Mouse (Mus musculus): ENCODE data around the gene Scn9a. TPM values are rescaled to one million over a fixed set of nuclear protein-coding genes. Genes with fewer than 3 reads are reported as not detected.

Scn9a gene
- 0.63 and 1.0 TPM in 2 replicates for polyA plus RNA-seq (2012; rRNA removed)

DNA sequence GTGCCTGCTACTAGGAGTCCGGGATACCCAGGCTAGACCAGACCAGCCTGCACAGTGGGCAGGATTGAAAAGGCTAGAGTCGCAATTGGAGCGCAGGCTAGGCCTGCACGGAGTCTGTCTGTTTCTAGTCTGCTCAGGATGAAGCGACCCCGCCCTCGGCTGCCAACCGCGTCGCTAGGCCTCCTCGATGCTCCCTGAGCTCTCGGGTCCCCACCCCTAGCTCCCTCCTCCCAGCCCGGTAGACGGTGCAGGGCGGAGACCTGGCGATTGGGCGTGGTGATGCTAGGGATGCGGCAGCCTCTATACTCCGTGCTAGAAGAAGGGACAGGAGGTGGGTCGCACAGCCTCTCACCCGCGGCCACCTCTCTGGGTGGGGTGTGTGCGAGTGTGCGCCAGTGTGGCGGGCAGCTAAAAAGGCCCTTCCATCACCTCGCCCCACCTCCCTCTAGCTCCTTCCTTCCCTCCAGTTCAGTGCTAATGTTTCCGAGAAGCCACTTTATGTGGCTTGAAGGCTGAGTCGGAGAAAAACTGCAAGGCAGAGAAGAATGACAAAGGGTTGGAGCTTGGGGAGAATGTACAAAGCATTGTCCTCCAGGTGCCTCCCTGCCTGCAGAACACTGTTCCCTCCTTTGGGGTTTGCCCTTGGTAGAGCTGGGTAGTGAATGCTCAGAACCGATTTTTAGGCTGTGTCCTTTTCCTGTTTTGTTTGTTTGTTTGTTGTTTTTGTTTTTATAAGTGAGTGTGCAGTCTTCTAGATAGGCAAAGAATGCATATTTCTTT lies at the start of gene Scn9a:
Gene Scn9a (minus strand): TSS at position 383 of the 780 bp plus-strand sequence.
- DNase-seq (ENCODE audit: extremely low spot score in 1 of 2, low spot score in 1 of 2), result peak in 1 of 2 experiments; percentile 42

DNA sequence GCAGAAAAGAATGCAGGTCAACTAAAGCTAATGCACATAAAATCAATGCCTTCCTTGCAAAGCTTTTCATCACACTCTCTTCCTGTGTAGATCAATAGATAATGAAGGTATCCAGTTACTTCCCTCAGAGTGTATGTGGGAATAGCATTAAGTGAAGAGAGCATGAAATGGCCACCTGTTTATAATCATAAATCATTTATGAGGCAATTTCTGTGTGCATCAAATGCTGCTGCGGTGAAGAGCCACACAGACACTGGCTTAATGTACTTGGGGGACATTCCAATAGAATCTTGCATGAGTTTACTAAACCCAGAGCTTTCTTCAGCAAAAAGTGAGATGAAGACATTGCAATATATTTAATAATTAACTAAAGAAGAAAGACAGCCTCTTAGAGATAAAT lies 27.2 kb upstream of the Scn9a start:
- no peak for DNase-seq (ENCODE audit: extremely low spot score in 1 of 2, low spot score in 1 of 2)

DNA sequence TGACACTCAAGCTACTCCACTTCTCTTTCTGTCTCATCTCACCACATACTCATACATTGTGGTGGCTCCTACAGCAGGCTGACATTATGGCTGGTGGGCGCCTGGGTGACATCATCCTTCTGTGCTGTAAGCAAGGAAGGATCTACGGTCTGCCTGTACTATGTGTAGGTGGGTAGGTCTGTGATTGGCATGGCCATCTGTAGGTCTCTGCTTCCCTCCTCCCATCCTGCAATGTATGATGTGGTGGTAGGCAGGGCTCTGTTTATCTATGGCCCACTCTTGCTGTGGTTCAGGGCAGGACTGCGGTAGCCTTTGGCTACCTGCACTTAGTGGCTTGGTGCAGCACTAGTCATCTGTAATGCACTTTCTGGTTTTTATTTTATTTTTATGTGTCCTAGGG lies 21.7 kb upstream of the Scn9a start:
- DNase-seq (ENCODE audit: extremely low spot score in 1 of 2, low spot score in 1 of 2), result no peak

DNA sequence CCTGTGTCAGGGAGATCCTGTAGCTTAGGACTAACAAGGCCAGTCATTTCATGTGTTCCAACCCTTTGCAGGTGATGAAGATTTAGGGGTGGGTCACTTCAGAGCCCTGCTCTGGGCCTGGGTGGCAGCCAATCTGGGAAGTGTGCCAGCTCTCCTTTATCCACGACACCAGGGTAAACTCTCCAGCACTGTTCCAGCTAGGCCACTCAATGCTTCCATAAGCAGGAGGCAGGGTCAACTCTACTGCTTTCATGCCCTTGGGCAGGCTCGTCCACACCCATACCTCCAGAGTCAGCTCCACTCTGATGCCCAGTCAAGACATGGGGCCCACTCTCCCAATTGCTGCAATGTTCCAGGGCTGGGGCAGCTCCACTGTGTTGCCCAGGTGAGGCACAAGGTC lies 20.7 kb upstream of the Scn9a start:
- no peak for DNase-seq (ENCODE audit: extremely low spot score in 1 of 2, low spot score in 1 of 2)

DNA sequence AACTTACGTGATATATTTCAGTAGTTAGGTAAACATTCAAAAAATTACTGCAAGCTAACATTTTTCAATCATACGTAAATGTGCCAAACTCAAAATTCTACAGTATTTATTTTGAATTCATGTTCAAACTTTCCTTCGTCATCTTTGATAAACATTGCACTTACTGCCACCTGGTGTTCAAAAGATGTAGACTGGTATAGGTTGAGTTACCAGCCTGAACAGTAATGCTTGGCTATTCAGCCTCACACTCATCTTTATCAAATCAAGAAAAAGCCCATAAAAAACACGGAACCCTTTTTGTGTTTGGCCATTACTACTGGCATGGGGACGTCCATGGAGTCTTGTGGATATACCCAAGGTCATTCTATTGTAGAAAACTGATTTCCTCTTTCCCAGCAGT lies 9.6 kb upstream of the Scn9a start:
- DNase-seq (ENCODE audit: extremely low spot score in 1 of 2, low spot score in 1 of 2), result peak in 1 of 2 experiments; percentile 79

DNA sequence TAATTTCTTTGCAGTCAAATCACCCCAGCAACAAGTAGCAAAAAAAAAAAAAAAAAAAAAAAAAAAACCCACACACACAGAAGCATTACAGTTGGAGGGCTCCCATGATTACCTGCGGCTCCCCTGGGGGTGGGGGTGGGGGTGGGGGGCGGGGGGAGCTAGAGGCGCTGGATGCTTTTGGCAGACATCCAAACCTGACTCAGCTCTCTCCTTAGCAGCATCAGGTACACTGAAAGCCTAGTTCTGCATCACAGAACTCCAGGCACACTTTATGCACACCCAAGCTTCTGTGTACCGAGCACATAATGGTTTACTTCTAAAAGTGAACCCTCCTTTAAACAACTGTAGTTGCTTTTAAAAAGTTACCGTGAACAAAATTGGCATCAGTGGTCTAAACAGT lies 2.0 kb downstream of the Scn9a start:
- DNase-seq (ENCODE audit: extremely low spot score in 1 of 2, low spot score in 1 of 2), result peak in 1 of 2 experiments; percentile 9

DNA sequence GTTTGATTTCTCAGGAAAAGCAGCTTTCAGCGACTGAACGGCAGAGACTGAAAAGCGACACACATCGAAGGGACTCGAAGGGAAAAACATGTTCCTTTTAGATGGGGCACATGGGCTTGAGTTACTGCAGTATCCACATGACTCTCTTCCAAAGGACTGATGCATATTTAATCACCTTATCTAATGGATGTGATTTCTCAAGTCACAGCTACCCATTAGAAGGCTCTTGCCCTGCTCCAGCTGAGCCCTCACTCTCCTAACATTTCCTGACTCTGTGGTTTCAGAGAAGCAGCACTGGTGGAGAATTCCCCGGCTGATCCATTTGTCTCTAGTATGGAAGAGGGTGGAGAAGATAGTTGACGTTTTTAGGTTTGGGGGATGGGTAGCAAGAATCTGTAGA lies 23.7 kb downstream of the Scn9a start:
- DNase-seq (ENCODE audit: extremely low spot score in 1 of 2, low spot score in 1 of 2), result no peak

DNA sequence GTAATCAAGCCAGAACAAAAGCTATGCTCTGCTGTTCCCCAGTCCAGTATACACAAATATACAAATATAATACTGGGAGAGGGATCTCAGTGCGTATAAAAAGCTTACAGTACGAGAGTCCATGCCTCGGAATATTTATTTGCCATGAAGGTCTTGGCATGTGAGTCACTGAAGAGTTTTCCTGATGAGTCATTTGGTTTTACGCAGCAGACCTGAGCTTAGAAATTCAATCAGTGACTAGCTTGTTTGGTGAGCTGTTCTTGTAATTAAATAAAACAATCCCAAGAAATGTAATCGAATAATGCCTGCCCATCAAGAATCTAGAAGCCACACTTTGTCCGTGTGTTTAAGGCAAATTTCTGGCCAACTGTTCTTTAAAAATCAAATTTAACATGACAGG lies 37.4 kb downstream of the Scn9a start:
- no peak for DNase-seq (ENCODE audit: extremely low spot score in 1 of 2, low spot score in 1 of 2)

DNA sequence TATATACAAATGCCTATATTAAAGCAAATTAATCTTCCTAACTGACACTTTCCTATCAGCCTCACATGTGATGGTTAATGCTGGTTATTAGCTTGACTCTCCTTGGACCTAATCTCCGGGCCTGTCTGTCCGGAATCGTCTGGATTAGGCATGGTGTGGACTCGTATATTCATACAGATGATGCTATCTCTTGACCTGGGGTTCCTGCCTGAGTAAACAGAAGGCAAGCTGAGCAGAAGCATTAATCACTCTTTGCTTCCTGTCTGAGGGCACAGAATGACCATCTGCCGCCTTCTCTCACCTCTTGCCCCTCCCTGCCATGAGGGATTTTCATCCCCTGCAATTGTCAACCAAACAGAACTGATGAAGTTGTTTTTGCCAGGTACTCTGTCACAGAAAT lies 38.6 kb downstream of the Scn9a start:
- no peak for DNase-seq (ENCODE audit: extremely low spot score in 1 of 2, low spot score in 1 of 2)

DNA sequence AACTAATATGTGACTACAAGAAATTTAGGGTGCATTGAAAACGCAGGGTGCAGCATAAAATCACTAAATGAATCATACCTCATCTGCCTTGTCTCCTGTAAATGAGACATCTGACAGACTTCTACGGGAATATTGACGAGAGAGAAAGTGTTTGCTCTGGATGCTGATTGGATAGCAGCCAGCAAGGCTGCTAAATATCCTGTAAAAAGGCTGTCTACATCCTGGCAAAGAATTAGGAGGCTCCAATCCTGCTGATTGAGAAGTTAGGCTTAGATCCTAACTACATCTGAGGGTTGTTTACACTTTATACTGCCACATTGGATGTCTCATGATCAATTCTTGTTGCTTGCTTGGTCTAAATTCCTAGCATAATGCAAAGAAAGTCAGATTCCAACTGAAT lies 44.6 kb downstream of the Scn9a start:
- DNase-seq (ENCODE audit: extremely low spot score in 1 of 2, low spot score in 1 of 2), result no peak

DNA sequence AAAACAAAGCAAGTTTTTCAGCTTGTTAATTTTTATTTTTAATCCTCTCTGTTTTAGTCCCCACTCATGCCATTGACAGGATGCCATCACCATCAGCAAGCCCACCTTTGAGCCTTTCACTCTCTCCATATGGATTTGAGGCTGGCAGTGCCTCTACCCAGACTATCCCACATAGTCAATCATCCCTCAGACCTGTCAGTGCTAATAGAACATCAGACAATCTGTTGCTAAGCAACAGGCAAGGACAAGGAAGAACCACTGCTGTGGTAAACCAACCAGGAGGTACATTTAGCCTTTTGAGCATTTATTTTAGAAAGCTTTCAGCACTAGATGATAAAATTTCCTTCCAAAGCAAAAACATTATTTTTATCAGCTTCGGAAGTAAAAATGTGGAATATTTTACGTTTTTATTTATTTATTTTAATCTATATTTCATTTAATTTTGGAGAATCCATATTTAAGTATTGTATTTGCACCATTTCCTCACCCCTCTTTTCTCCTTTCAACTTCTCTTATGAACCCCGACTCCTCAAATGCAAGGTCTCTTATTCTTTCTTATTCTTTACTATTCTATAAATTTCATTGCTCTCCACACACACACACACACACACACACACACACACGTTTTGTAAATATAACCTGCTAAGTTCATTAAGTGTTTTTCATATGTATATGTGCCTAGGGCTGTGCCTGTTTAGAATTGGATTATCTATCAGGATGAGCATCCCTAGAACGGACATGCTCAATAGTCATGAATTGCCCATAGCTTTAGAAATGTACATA lies 54.5 kb downstream of the Scn9a start:
- DNase-seq (ENCODE audit: extremely low spot score in 1 of 2, low spot score in 1 of 2), result no peak

DNA sequence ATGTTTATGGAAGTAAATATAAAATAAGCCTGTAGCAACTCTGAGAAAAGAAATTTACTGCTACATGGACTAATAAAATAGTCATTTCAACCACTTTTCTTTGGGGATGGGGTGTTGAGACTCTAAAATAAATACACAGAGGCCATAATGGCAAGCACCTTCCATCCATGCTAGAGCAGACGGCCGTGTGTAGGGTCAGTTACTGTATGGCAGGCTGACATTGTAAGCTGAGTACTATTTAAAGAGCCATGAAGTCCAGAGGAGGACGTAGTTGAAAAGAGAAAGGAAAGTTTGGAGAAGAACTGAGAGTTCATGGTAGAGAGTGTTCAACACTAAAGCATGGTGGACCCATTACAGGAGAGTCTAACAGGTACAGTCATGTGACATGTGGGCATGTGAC lies 86.5 kb downstream of the Scn9a start:
- DNase-seq (ENCODE audit: extremely low spot score in 1 of 2, low spot score in 1 of 2), result no peak

DNA sequence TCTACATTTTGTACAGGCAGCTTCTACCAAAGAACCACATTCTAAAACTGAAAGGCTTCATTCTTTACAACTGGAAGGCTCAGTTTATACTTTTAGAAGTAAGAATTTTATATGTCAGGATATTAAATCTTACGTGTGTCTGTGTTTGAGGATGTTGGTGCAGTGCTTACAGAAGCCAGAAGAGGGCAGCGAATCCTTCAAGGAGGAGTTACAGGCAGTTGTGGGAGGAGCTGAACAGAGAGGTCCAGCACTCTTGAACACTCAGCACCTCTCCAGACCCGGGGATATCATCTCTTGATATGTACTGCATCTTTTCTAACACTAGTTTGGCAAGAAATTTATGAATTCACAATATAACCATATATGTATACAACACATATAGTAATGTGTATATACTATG lies 114.8 kb downstream of the Scn9a start:
- no peak for DNase-seq (ENCODE audit: extremely low spot score in 1 of 2, low spot score in 1 of 2)

DNA sequence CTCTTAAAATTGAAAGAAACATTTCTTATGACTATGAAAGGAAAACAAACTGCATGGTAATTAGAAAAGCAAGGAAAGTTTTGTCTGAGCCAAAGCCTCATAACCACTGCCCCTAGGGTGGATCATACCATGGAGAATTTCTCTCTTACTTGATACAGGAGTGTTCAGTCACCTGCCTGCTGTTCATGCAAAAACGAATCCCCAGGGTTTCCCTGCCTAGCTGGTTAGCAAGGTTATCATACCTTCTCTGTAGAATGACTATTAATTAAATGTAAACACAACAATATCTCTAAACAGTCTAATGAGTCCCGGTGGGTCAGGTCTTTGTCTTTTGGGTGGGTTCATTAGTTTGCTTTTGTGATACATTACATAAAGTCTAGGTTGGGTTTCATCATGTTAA lies 123.3 kb downstream of the Scn9a start:
- DNase-seq (ENCODE audit: extremely low spot score in 1 of 2, low spot score in 1 of 2), result no peak

DNA sequence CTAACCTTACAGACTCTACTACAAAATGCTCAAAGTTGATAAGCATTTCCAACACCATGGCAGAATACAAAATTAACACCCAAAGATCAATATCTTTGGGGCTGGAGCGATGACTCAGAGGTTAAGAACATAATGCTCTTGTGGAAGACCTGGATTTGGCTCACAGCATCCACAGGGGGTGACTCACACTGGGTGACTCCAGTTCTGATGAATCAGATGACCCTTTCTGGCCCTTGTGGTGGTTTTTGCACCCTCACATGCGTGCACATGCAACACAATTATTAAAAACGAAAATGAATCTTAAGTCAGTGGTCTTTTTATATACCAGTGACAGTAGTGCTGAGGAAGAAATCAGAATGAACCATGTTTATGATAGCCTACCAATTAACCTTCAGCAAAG lies 126.7 kb downstream of the Scn9a start:
- no peak for DNase-seq (ENCODE audit: extremely low spot score in 1 of 2, low spot score in 1 of 2)

DNA sequence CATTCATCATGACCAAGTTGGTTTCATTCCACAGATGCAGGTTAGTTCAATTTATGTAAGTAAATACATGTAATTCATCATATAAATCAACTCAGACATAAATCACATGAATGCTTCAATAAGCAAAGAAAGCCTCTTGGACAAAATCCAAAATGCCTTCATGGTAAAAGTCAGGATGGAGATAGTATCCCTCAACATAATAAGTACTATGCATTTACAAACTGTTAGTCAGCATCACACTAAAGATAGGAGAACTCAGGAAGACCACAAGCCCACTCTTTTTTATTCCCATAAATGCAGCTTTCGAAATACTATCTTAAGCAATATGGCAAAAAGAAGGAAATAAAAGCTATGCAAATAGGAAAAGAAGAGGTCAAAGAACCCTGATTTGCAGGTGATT lies 127.1 kb downstream of the Scn9a start:
- no peak for DNase-seq (ENCODE audit: extremely low spot score in 1 of 2, low spot score in 1 of 2)

DNA sequence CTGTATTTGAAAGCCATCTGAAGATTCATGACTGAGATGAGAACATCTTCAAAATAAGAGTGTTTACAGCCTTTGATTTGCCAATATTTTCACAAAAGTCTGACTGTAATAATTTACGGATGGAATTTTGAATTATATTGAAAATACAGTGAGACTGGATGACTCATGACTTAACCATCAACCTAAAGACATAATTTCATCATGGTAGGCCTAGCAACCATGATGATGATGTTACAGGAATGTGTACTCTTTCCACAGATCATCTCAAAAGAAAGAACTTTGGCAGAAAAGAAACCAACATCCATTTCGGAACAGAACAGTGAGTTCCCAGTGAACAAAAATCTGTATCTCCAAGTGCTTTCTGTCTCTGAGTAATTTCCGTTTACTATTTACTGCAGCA lies 132.6 kb downstream of the Scn9a start:
- DNase-seq (ENCODE audit: extremely low spot score in 1 of 2, low spot score in 1 of 2), result no peak

DNA sequence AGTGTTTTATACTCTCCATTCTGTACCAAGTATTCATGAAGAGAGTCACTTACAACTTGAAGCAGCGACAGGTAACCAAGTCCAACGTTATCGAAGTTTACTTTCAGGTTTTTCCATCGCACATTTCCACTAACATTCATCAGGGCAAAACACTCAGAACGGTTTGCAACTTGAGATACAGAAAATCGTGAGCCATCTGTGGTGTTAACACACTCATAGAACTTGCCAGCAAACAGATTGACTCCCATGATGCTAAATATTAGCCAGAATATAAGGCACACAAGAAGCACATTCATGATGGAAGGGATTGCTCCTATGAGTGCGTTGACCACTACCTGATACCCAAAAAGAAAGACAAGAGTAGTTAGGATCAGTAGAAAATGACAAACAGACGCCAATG lies 140.2 kb downstream of the Scn9a start:
- no peak for DNase-seq (ENCODE audit: extremely low spot score in 1 of 2, low spot score in 1 of 2)

DNA sequence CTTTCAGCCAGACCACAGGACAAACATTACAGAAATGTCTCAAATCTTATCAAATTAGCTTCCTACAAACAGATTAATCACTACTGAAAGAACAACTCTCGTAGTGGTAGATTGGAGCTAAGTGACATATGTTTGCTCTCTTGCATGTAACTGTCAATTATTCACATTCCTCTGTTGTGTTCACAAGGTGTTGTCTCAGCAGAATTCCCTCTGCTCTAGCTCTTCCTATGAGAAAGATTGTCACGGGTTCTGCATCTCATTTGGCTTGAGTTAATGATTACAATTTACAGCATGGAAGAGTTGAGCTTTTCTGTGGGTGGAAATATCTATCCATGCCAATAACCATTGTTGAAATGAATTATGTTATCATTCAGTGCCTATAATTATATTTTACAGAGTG lies 156.4 kb downstream of the Scn9a start:
- no peak for DNase-seq (ENCODE audit: extremely low spot score in 1 of 2, low spot score in 1 of 2)

DNA sequence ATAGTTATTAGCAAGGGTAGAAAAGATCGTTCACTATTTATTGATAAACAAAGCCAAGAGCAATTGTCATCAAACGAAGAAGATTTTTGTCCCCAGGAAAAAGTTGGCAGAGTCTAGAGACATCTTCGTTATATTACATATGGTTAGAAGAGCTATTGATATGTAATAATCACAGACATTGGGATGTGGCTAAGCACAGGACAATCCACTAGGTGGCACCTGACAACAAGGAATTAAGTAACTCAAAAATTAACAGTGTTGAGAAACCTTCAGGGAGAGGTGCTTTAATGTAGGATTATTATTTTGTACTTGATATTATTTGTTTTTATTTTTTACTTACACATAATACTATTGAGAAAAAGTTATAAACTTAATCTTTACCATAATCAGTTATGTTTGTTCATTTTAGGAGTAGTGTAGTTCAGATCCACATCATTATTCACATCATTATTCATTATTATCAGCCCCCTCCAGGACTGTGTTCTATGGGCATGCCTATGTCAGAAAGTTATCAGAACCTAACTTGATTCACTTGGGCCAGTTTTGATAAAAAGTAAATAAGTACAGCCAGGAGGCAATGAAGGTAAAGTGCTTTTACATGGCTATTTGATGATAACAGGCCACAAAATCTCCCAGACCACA lies 161.5 kb downstream of the Scn9a start:
- DNase-seq (ENCODE audit: extremely low spot score in 1 of 2, low spot score in 1 of 2), result peak in 1 of 2 experiments; percentile 66

DNA sequence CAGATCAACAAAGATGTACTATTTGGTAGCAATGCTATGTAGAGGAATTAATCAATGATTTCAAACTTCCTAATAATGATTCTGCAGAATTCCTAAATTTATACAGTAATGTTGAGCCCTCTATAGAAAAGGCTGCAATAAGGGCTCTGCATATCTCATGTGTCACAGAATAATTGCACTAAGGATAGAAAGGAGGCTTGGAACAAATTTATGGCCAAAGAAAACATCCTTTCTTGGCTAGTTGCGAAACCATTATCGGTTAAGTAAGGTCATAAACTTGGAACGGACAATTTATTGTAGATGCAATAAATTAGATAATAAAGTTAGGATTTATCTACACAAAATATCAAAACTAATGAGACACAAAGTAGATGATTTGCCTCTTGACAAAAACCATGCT lies 169.3 kb downstream of the Scn9a start:
- DNase-seq (ENCODE audit: extremely low spot score in 1 of 2, low spot score in 1 of 2), result no peak
